Mouse (Mus musculus) limb, embryonic 13.5 days (tissue): Measurements from ENCODE around the gene B3gntl1. TPM values are rescaled to one million over a fixed set of nuclear protein-coding genes. Genes with fewer than 3 reads are reported as not detected.

Experiments
- ATAC-seq: fragments of 200-750 bp; cut with Nextera tagmentation; 2 replicates; pipeline ENCODE4 v1.8.0; 2017; ENCODE audit warnings: low read depth, moderate number of reproducible peaks, moderate TSS enrichment; ENCODE audit not compliant: low FRiP score
- H3K27ac ChIP-seq: fragments of 300-500 bp; sonication (generic); 2 replicates; pipeline ENCODE4 v1.5.1; 2015; ENCODE audit warnings: inconsistent platforms, mild to moderate bottlenecking, moderate library complexity
- H3K27me3 ChIP-seq: fragments of 300-500 bp; sonication (generic); 2 replicates; pipeline ENCODE4 v1.6.1; 2015; ENCODE audit warnings: mild to moderate bottlenecking, inconsistent platforms
- H3K36me3 ChIP-seq: fragments of 300-500 bp; sonication (generic); 2 replicates; pipeline ENCODE4 v1.6.1; 2015; ENCODE audit warnings: inconsistent platforms, mild to moderate bottlenecking, moderate library complexity
- H3K4me1 ChIP-seq: fragments of 300-500 bp; sonication (generic); 2 replicates; pipeline ENCODE4 v1.6.1; 2015; ENCODE audit warnings: inconsistent platforms
- H3K4me2 ChIP-seq: fragments of 300-500 bp; sonication (generic); replicated peaks from 2 replicates; pipeline ENCODE4 v1.6.1; 2015; ENCODE audit warnings: inconsistent platforms, mild to moderate bottlenecking, moderate library complexity
- H3K4me3 ChIP-seq: fragments of 300-500 bp; sonication (generic); 2 replicates; pipeline ENCODE4 v1.5.1; 2015; ENCODE audit warnings: moderate library complexity, mild to moderate bottlenecking, inconsistent platforms
- H3K9ac ChIP-seq: fragments of 300-500 bp; sonication (generic); 2 replicates; pipeline ENCODE4 v1.6.1; 2015; ENCODE audit warnings: mild to moderate bottlenecking, inconsistent platforms
- H3K9me3 ChIP-seq: fragments of 300-500 bp; sonication (generic); 2 replicates; pipeline ENCODE4 v1.6.1; 2016; ENCODE audit warnings: inconsistent platforms
- polyA plus RNA-seq: library from polyadenylated mRNA; unstranded; fragments of >200 nt; fragmentation: Nextera tagmentation; extraction: Ambion mirVana; gene quantifications from 2 replicates; pipeline ENCODE4 v1.2.1, GENCODE M21; 2015

The B3gntl1 gene
- polyA plus RNA-seq, 1 experiment from 2014 or later, result 10.3 TPM

DNA sequence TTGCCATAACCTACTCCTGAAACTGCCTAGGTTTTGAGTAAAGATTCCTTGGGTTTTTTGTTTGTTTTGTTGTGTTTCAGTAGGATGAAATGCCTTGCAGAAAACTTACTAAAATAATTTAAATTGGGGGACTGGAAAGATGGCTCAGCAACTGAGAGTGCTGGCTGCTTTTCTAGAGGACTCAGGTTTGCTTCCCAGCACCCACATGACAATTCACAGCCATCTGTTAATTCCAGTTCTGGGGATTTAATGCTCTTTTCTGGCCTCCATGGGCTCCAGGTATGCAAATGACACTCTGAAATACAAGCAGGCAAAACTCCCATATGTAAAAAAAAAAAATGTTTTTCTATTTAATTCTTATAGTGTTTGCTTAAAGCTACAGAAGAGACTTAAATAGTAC lies 91.1 kb downstream of the B3gntl1 start:
- ATAC-seq, result no peak
- Histone ChIP-seq H3K9ac (no peak overlapping the region), H3K27me3 (no peaks in the 10 kb centered on the region)

More for the DNA sequence above, 91.1 kb downstream of the B3gntl1 start:
- H3K36me3 ChIP-seq, result peaks cover 25% of the 10 kb centered on the region
- no peak overlapping the region for H3K4me2 ChIP-seq
- H3K4me1 ChIP-seq, result no peaks in the 10 kb centered on the region
- no peaks in the 10 kb centered on the region for H3K9me3 ChIP-seq
- H3K27ac ChIP-seq, result no peak overlapping the region
- no peak overlapping the region for H3K4me3 ChIP-seq

Other genes with a start within 250 kb of the B3gntl1 start
- 0.47 and 0.91 TPM in 2 replicates for gene Fn3k, start 238.2 kb downstream of the B3gntl1 start, polyA plus RNA-seq
- 42.3 TPM in 2 replicates for gene Tbcd, start 221.2 kb downstream of the B3gntl1 start, polyA plus RNA-seq
- gene Zfp750, start 153.8 kb downstream of the B3gntl1 start, polyA plus RNA-seq, result 4.2 and 5.4 TPM in 2 replicates
- gene Metrnl, start 28.4 kb upstream of the B3gntl1 start, polyA plus RNA-seq, result 18.5 and 18.9 TPM in 2 replicates
- not detected in 2 replicates for gene Ptchd3, start 157.1 kb upstream of the B3gntl1 start, polyA plus RNA-seq